Mouse (Mus musculus): ENCODE results near the gene Gm10277. TPM values are rescaled to one million over a fixed set of nuclear protein-coding genes. Genes with fewer than 3 reads are reported as not detected.
A peak's percentile ranks its signal among the peaks of the same experiment; 100 is the strongest.

The Gm10277 gene
- not detected in 2 replicates for total RNA-seq (2014; rRNA removed)
- 0.29 TPM in 1 of 2 replicates, not detected in the other for polyA plus RNA-seq (2015; fragmentation: Nextera tagmentation; extraction: Ambion mirVana)

- H3K4me3 ChIP-seq (ENCODE audit: low read depth, low read length) = no peak within 1 kb of the TSS
- WGBS = 85% methylated on average over 5 of the region's 5 CpGs
- H3K9ac ChIP-seq = no peak within 1 kb of the TSS
- H3K27ac ChIP-seq (ENCODE audit: low read depth, low read length) = peak within 1 kb of the TSS; percentile 24; the same call in 1 of the 2 replicates
- no peaks in the 10 kb centered on the region for H3K27me3 ChIP-seq (ENCODE audit: insufficient read depth, low read length)
- no peak for TF ChIP-seq CTCF (IDR thresholded peaks at IDR 0.05; ENCODE audit: low read depth)
- no peak within 1 kb of the TSS for H3K4me2 ChIP-seq (ENCODE audit: low read depth)
- no peaks in the 10 kb centered on the region for H3K36me3 ChIP-seq (ENCODE audit: insufficient read depth)
- peaks cover 20% of the 10 kb centered on the region; the same call in 1 of the 2 replicates for H3K4me1 ChIP-seq (ENCODE audit: insufficient read depth)
- no peak for ATAC-seq
- no peaks in the 10 kb centered on the region for H3K9me3 ChIP-seq (ENCODE audit: low read length)
- no peak for DNase-seq
Observed at GRCm38 (mm10) chr11:77787707-77788106, at the start of gene Gm10277. TSS of gene Gm10277 (minus strand) at chr11:77787747.

GRCm38 (mm10) chr11:77836751-77837150 lies 49.2 kb upstream of the Gm10277 start:
- WGBS = 68% methylated on average over 4 of the region's 4 CpGs
- Histone ChIP-seq H3K27me3 (ENCODE audit: insufficient read depth, low read length) (no peaks in the 10 kb centered on the region), H3K27ac (ENCODE audit: low read depth, low read length) (no peak overlapping the region), H3K9me3 (ENCODE audit: low read length) (no peaks in the 10 kb centered on the region), H3K4me3 (ENCODE audit: low read depth, low read length) (no peak overlapping the region), H3K4me2 (ENCODE audit: low read depth) (no peak overlapping the region), H3K4me1 (ENCODE audit: insufficient read depth) (no peaks in the 10 kb centered on the region), H3K36me3 (ENCODE audit: insufficient read depth) (peaks cover 72% of the 10 kb centered on the region), H3K9ac (no peak overlapping the region)
- ATAC-seq (no peak), DNase-seq (no peak)
- TF ChIP-seq CTCF (IDR thresholded peaks at IDR 0.05; ENCODE audit: low read depth) = no peak

GRCm38 (mm10) chr11:77836290-77836689 lies 48.7 kb upstream of the Gm10277 start:
- no peak overlapping the region for H3K27ac ChIP-seq (ENCODE audit: low read depth, low read length)

GRCm38 (mm10) chr11:77835109-77835508 lies 47.6 kb upstream of the Gm10277 start:
- no peaks in the 10 kb centered on the region for H3K9me3 ChIP-seq (ENCODE audit: low read length)
- no peaks in the 10 kb centered on the region for H3K27me3 ChIP-seq (ENCODE audit: insufficient read depth, low read length)
- H3K4me3 ChIP-seq (ENCODE audit: low read depth, low read length) = no peak overlapping the region
- H3K27ac ChIP-seq (ENCODE audit: low read depth, low read length) = no peak overlapping the region
- no peak overlapping the region for H3K9ac ChIP-seq
- peaks cover 69% of the 10 kb centered on the region for H3K36me3 ChIP-seq (ENCODE audit: insufficient read depth)
- ATAC-seq = no peak
- no peaks in the 10 kb centered on the region for H3K4me1 ChIP-seq (ENCODE audit: insufficient read depth)
- TF ChIP-seq CTCF (IDR thresholded peaks at IDR 0.05; ENCODE audit: low read depth) = peak; percentile 35
- H3K4me2 ChIP-seq (ENCODE audit: low read depth) = no peak overlapping the region
- 88% methylated on average over 3 of the region's 3 CpGs for WGBS
- DNase-seq = no peak

More at GRCm38 (mm10) chr11:77836290-77836689, 48.7 kb upstream of the Gm10277 start:
- no peak for DNase-seq
- Histone ChIP-seq H3K4me1 (ENCODE audit: insufficient read depth) (no peaks in the 10 kb centered on the region), H3K9ac (no peak overlapping the region), H3K36me3 (ENCODE audit: insufficient read depth) (peaks cover 67% of the 10 kb centered on the region), H3K4me3 (ENCODE audit: low read depth, low read length) (no peak overlapping the region), H3K4me2 (ENCODE audit: low read depth) (no peak overlapping the region), H3K27me3 (ENCODE audit: insufficient read depth, low read length) (no peaks in the 10 kb centered on the region), H3K9me3 (ENCODE audit: low read length) (no peaks in the 10 kb centered on the region)
- TF ChIP-seq CTCF (IDR thresholded peaks at IDR 0.05; ENCODE audit: low read depth) = no peak
- ATAC-seq = no peak
- 65% methylated on average over 5 of the region's 5 CpGs for WGBS

GRCm38 (mm10) chr11:77832541-77832940 lies 45.0 kb upstream of the Gm10277 start:
- ATAC-seq (no peak), DNase-seq (no peak)
- H3K9ac ChIP-seq = no peak overlapping the region
- no peak for TF ChIP-seq CTCF (IDR thresholded peaks at IDR 0.05; ENCODE audit: low read depth)
- H3K36me3 ChIP-seq (ENCODE audit: insufficient read depth) = peaks cover 74% of the 10 kb centered on the region
- H3K4me1 ChIP-seq (ENCODE audit: insufficient read depth) = 0 out of 2 replicates have a peak, but pooled peaks cover under 1% of the 10 kb centered on the region
- no peaks in the 10 kb centered on the region for H3K27me3 ChIP-seq (ENCODE audit: insufficient read depth, low read length)
- 73% methylated on average over 4 of the region's 4 CpGs for WGBS
- H3K9me3 ChIP-seq (ENCODE audit: low read length) = no peaks in the 10 kb centered on the region
- no peak overlapping the region for H3K4me2 ChIP-seq (ENCODE audit: low read depth)
- no peak overlapping the region for H3K4me3 ChIP-seq (ENCODE audit: low read depth, low read length)
- no peak overlapping the region for H3K27ac ChIP-seq (ENCODE audit: low read depth, low read length)

- no peak for ATAC-seq
- no peak overlapping the region for H3K27ac ChIP-seq (ENCODE audit: low read depth, low read length)
- no peak for TF ChIP-seq CTCF (IDR thresholded peaks at IDR 0.05; ENCODE audit: low read depth)
- H3K4me2 ChIP-seq (ENCODE audit: low read depth) = no peak overlapping the region
- H3K9me3 ChIP-seq (ENCODE audit: low read length) = no peaks in the 10 kb centered on the region
- no peak for DNase-seq
- no peaks in the 10 kb centered on the region for H3K27me3 ChIP-seq (ENCODE audit: insufficient read depth, low read length)
- peaks cover 60% of the 10 kb centered on the region for H3K36me3 ChIP-seq (ENCODE audit: insufficient read depth)
- 21% methylated on average over 7 of the region's 7 CpGs for WGBS
- no peak overlapping the region for H3K4me3 ChIP-seq (ENCODE audit: low read depth, low read length)
- no peak overlapping the region for H3K9ac ChIP-seq
- peaks cover 10% of the 10 kb centered on the region; the same call in 1 of the 2 replicates for H3K4me1 ChIP-seq (ENCODE audit: insufficient read depth)
Observed at GRCm38 (mm10) chr11:77830875-77831274, 43.3 kb upstream of the Gm10277 start.

- no peak for TF ChIP-seq CTCF (IDR thresholded peaks at IDR 0.05; ENCODE audit: low read depth)
- Histone ChIP-seq H3K9me3 (ENCODE audit: low read length) (no peaks in the 10 kb centered on the region), H3K9ac (no peak overlapping the region), H3K4me3 (ENCODE audit: low read depth, low read length) (no peak overlapping the region), H3K4me2 (ENCODE audit: low read depth) (no peak overlapping the region), H3K4me1 (ENCODE audit: insufficient read depth) (peaks cover 10% of the 10 kb centered on the region; the same call in 1 of the 2 replicates), H3K36me3 (ENCODE audit: insufficient read depth) (peaks cover 58% of the 10 kb centered on the region), H3K27me3 (ENCODE audit: insufficient read depth, low read length) (no peaks in the 10 kb centered on the region), H3K27ac (ENCODE audit: low read depth, low read length) (no peak overlapping the region)
- no peak for ATAC-seq
- 64% methylated on average over 23 of the region's 23 CpGs for WGBS
- DNase-seq = no peak
Observed at GRCm38 (mm10) chr11:77829043-77829841, 41.7 kb upstream of the Gm10277 start.

Measured in forebrain, postnatal 0 days (tissue).